Mouse (Mus musculus): Measurements from ENCODE around the gene Tomm40. TPM values are rescaled to one million over a fixed set of nuclear protein-coding genes. Genes with fewer than 3 reads are reported as not detected.
A peak's percentile ranks its signal among the peaks of the same experiment; 100 is the strongest.

Gene Tomm40
- total RNA-seq, 2 experiments from 2014 or later, result 97.7 to 102 TPM

DNA sequence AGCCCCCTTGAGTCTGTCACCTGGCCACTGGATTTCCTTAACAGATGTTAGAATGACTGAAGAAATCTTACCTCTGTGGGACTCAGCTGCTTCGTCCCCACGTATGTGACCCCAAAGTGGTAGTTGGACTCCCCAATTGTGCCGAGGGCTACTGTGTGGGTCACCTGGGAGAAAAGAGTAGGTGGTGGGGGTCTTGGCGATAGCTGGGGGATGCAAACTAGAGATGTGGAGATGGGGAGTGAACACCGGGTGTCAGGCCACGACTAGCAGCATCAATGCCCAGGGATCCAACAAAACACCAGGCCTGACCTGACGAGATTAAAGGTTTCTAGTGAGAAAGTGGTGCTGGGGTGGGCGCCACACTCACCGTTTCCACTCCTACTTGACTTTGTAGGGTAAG is 1.6 kb downstream of the Tomm40 start:
- intact Hi-C loops (cut with DNase I), result loop anchor here (2.0 kb wide), 1 partner anchor 45 kb away; no protein-coding TSS in a partner anchor
- no peak for DNase-seq

DNA sequence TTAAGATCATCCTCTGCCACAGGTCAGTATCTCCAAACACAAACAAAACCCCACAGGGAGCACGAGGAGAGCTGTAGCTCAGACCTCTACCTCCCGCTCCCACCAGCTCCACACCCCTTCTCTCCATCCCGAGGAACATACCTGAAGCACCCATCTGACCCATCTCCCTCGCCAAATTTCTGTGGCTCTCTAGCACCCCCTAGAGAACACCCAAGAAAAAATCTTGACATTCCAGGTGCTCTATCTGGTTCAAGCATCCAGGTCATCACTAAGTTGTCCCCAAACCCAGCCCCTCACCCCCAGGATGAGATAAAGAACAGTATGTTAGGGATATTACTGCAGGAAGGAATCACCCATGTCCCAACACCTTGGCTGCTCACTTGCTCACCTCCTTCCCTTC is 2.0 kb downstream of the Tomm40 start:
- DNase-seq, result no peak
- intact Hi-C loops (cut with DNase I), result loop anchor here (2.0 kb wide), 1 partner anchor 44 kb away; no protein-coding TSS in a partner anchor

DNA sequence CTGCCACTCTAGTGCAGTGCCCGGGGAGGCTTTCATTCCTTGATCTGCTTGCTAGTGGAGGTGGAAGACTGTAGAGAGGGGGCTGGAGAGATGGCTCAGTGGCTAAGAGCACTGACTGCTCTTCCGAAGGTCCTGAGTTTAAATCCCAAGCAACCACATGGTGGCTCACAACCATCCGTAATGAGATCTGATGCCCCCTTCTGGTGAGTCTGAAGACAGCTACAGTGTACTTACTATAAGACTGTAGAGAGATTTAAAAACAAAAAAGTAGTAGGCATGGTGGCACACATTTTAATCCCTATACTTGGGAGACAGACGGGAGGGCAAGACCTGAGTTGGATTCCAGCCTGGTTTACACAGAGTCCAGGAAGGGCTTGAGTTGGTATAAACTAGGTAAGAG is 2.8 kb downstream of the Tomm40 start:
- DNase-seq, result no peak
- intact Hi-C loops (cut with DNase I), result loop anchor here (2.0 kb wide), 1 partner anchor 44 kb away; no protein-coding TSS in a partner anchor

DNA sequence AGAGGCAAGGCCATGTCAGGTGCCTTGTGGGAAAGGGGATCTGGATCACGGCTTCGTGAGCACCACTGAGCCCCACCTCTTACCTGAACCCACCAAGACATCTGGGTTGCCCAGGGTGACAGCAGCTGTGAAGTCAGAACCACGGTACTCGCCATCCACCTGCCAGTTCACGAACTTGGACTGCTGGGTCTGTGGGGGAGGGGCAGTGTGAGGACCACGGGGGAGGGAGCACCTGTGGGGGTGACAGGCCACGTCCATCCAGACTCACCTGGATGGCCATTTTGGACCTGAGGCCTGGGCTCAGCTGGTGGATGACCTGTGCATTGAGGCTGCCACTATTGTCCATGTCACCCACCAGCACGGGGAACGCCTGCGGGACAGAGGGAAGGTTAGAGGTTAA is 4.6 kb downstream of the Tomm40 start:
- intact Hi-C loops (cut with DNase I), result no loop called here
- no peak for DNase-seq

DNA sequence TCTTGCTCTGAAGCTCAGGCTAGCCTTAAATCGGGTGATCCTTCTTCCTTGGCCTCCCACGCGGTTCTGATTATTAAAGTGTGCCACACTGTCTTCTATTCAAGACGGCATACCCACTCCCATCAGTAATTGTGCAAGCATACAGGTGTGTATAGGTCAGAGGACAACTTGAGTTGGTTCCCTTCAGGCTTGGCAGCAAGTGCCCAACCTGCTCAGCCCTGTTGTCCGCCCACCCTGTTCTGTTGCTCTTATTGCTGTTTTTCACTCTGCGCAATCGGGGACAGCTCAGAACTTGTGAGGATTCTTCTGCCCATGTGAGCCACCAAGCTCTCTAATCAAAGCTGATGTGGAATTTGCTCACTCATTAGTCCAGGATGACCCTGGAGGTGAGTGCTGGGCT is 10.0 kb downstream of the Tomm40 start:
- DNase-seq, result no peak

DNA sequence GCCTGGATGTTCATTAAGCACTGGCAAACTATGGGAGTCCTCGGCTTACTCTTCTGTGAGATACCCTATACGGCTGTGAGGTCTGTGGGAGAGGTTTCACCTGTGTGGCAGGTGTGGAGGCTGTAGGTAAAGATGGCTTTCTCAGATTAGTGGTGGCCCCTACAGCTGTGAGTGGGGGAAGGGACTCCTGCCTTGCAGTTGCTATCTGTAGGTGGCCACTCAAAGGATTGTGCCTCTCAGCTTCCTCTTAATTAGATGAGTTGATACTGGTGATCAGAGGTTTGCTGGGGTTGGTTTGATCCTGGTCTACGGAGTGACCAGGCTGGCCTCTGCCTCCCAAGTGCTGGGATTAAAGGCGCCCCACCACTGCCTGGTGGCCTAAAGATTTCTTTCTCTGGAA is 10.8 kb downstream of the Tomm40 start:
- no peak for DNase-seq
- intact Hi-C loops (cut with DNase I), result loop anchor here (5.0 to 10.0 kb wide), 2 partner anchors 38 to 300 kb away; partner anchors contain the start of genes Ckm and Klc3

More for the DNA sequence above, 10.0 kb downstream of the Tomm40 start:
- intact Hi-C loops (cut with DNase I), result loop anchor here (10.0 kb wide), 1 partner anchor 300 kb away; the partner anchor contains the start of genes Ckm and Klc3

DNA sequence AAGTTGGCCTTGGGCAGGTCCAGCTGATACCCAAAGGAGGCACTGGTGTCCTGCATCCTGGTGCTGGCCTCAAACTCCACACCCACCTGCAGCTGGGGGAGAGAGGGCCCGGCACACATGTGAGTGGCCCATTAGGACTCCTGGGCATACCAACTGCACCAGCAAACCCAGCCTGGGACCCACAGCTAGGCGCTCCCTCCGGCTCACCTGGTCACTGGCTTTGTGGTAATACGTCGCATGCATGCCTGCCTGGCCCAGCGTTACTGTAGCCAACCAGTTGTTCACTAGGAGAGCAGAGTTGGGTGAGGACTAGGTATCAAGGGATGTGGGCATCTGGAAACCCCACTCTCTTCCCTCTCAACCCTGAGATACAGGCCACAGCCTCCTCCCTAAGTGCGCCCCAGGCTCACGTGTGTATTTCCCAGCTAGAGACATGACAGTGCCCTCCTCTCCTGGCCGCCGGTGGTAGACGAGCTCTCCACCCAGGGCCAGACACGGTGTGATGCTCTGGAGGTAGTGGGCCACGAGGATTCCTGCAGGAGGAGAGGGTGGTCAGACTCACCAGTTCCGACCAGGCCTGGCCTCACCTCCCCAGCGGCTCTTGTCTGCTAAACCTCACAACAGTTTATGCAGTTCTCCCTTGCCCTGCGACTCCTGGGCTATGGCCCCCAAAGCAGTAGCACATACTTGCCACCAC is 12.2 kb downstream of the Tomm40 start:
- DNase-seq, result no peak
- intact Hi-C loops (cut with DNase I), result loop anchor here (5.0 to 10.0 kb wide), 2 partner anchors 39 to 298 kb away; partner anchors contain the start of genes Ckm and Klc3

DNA sequence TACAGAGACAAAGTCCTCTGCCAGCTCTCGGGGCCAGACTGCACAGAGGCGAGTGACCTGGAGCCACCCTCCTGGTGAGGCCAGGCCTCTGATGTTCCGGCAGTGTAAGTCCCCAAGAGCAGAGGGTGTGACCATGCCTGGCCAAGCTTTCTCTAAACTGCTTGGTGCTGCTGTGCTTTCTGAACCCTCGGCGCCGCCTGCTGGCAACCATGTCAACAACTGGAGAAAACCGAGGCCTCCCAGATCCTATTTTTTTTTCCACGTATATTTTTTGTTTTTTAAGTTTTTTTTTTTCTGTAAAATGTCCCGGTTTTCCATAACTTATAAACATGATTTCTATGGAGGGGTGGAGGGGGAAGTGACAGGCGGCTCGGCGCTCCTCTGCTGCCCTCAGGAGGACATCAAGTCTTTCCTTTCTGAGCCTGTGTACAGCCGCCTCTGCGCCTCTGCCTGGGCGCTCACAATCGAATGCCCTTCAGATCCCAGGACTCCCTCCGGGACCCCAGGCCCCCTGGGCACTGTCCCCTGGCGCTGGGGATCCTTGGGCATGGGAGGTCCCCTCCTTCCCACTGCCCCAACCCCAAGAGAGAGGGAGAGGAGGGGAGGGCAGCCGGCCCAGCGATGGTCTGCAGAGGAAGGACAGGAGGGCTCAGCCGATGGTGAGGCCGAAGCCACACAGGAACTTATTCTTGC is 14.0 kb downstream of the Tomm40 start:
- DNase-seq, result peak; percentile 78 to 83
- intact Hi-C loops (cut with DNase I), result loop anchor here (1.0 to 10.0 kb wide), 3 partner anchors 32 to 296 kb away; partner anchors contain the start of genes Ckm and Klc3

DNA sequence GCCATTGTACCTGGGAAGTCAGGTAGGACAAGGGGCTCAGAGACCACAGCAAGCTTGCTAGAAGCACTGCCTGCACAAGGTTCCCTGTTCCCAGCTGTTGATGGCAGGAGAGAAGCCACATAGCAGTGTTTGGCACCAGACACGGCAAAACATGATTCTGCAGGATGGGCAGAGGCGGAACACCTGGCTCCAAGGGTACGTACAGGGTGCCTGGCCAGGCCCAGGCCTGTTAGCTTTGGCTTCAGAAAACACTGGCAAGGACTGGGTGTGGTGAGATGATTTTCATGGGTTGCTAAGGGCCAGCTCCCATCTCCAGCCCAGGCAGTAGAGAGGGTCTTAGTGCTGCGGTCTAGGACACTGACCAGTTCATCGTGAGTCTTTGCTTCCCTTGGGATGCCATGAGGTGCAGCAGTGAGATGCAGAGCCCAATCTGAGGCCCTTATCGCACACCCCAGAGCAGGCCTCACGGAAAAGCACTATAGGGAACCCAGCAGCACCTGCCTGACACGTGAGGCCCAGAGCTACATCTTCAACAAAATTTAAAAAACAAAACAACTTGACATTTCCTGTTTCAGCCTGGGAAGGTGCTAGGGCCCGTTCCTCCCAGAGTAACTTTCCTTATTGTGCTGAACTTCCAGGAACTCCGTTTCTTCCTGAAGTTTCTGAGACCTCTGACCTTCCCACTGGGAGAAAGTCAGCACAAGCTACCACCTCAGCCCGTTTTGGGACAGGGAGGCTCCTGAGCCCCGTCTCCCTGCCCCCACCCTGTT is 14.8 kb downstream of the Tomm40 start:
- DNase-seq, result no peak
- intact Hi-C loops (cut with DNase I), result loop anchor here (1.0 to 10.0 kb wide), 3 partner anchors 31 to 296 kb away; partner anchors contain the start of genes Ckm and Klc3

DNA sequence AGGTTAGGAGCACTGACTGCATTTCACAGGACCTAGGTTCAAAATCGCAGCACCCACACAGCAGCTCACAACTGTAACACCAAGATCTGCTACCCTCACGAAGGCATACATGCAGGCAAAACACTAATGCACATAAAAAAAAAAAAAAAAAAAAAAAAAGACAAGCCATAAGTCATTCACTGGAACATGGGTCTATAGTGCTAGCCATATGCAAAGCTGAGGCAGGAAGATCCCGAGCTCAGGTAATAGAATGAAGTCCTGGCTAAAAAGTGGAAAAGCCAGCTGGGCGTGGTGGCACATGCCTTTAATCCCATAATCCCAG is 15.4 kb downstream of the Tomm40 start:
- no peak for DNase-seq
- intact Hi-C loops (cut with DNase I), result loop anchor here (2.0 to 10.0 kb wide), 3 partner anchors 43 to 295 kb away; partner anchors contain the start of genes Ckm and Klc3

DNA sequence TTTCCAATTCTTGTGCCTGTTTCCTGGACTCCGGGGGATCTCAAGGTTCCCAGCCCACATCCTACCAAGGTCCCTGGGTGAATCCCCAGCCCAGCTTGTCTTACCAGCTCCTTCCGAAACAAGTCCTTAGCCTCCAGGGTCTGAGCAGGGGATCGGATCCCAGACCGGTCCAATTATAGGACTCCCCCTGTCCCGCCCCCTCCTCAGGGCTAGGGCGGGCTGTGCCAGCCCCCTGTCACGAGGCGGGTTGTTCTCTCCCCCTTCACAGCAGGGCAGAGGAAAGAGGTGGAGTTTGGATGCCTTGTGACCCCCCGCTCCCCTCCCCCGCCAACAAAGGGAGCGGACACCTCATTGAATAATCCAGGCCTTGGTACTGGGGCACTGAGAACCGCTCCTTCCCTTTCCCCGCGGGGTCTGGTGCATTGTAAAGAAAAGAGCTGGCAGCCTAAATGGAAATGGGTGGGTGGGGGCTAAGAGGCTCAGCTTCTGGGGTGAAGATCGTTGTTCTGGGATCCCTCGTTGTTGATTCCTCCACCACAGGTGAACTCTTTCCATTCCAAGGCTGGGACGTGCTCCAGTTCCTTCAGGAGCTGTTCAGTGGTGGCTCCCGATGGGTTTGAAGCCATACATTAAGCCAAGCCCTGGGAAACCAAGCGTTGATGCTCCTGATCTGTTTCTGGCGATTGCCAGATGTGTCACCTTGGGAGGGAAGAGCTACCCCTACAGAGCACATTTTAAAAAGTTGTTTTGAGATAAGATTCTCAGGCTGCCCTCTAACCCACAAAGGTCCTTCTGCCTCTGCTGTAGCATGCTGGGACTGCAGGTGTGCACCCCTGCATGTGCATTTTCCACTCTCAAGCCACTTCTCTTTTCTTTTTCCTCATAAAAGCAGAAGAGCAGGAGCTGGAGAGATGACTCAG is 16.1 kb downstream of the Tomm40 start, which contains the start of gene Apoe:
Apoe (minus strand) TSS at position 282 of the 920 bp plus-strand sequence.
- DNase-seq, result peak; percentile 63 to 70

DNA sequence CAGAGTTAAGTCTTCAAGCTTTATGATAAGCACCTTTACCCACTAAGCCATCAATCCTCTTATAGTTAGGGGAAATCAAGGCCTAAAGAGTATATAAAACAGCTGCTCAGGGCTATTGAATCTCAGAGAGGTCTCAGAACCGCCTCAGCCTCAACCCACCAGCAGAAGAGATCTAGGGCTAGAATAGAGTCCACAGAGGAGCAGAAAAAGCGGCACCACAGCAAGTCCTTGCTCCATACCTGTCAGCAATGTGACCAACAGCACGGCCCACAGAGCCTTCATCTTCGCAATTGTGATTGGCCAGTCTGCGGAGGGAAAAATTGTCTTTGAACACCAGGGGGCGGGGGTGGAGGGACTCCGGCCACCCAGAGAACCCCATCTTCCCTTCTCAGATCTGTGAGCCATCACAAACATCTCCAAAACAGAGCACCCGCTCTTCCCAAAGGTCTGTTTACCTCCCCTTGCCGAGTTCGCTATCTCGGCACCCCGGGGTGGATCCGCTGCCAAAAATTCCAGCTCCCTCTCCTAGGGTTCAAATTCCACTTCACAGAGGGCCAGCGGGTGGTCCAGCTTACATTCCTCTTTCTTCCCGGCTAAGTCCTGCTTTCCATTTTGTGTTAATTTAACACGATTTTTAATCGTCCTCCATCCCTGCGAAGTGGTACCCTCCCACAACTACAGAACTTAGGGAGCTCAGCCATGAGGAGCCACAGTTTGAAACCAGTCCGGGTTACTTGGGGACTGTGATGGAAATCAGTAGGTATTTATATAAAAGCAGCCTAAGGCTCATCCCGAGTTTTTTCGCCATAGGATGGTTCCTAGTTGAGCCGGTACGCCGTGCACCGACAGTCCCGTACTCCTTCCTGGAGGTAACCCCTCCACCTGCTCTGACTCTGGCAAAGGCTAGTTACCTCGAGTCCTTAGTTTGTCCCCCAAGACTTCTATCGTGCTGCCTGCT is 17.0 kb downstream of the Tomm40 start:
- intact Hi-C loops (cut with DNase I), result loop anchor here (2.0 kb wide), 1 partner anchor 73 kb away; no protein-coding TSS in a partner anchor

More for the DNA sequence above, 16.1 kb downstream of the Tomm40 start, which contains the start of gene Apoe:
- intact Hi-C loops (cut with DNase I), result loop anchor here (2.0 kb wide), 1 partner anchor 74 kb away; no protein-coding TSS in a partner anchor

DNA sequence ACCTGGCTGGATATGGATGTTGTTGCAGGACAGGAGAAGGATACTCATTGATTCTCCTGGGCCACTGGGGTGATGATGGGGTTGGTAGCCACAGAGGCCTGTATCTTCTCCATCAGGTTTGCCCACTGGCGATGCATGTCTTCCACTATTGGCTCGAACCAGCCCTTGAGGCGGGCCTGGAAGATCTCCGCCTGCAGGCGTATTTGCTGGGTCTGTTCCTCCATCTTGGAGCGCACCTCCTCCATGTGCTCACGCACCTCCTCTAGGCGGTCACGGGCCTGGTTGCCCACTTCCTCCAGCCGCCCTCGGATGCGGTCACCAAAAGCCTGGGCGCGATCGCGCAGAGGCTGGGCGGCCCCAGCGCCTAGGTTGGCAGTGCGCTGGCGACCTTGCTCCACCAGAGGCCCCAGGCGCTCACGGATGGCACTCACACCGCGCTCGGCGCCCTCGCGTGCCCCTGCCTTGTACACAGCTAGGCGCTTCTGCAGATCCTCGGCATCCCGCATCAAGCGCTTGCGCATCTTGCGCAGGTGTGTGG is 18.8 kb downstream of the Tomm40 start:
- no peak for DNase-seq
- intact Hi-C loops (cut with DNase I), result no loop called here

More for the DNA sequence above, 17.0 kb downstream of the Tomm40 start:
- DNase-seq, result peak in 1 of 2 experiments; percentile 43

DNA sequence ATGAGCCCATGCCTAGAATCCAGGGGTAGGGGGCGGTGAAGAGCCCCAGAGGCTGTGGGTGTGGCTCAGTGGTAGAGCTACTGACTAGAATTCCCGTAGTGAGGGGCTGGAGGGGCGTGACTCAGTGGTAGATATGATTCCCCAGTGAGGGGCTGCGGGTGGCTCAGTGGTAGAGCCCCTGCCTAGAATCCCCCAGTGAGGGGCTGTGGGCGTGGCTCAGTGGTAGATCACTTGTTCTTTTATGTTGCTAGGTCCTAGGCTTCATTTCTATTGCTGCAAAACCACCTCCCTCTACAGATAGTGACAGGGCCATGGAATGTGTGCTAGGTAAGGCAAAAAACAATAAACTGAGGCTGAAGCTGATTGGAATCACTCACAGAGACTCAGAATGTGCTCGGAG is 19.4 kb downstream of the Tomm40 start:
- DNase-seq, result no peak
- intact Hi-C loops (cut with DNase I), result no loop called here

DNA sequence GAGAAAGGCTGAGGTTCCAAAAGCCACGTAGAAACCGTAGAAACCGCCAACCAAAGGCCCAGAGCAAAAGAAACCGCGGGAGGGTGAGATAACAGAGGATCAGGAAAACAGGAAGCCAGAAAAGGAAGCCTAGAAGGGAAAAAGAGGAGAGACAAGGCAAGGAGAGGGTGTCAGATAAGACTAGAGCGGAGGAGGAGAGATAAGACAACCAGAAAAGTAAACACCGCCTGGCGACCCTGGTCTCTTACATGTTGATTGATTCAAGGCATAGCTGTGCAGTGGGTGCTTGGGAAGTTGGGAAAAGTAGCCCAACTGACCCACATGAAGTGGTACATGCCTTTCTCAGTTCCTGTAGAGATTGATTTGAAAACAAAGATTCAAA is 20.0 kb downstream of the Tomm40 start:
- intact Hi-C loops (cut with DNase I), result no loop called here

DNA sequence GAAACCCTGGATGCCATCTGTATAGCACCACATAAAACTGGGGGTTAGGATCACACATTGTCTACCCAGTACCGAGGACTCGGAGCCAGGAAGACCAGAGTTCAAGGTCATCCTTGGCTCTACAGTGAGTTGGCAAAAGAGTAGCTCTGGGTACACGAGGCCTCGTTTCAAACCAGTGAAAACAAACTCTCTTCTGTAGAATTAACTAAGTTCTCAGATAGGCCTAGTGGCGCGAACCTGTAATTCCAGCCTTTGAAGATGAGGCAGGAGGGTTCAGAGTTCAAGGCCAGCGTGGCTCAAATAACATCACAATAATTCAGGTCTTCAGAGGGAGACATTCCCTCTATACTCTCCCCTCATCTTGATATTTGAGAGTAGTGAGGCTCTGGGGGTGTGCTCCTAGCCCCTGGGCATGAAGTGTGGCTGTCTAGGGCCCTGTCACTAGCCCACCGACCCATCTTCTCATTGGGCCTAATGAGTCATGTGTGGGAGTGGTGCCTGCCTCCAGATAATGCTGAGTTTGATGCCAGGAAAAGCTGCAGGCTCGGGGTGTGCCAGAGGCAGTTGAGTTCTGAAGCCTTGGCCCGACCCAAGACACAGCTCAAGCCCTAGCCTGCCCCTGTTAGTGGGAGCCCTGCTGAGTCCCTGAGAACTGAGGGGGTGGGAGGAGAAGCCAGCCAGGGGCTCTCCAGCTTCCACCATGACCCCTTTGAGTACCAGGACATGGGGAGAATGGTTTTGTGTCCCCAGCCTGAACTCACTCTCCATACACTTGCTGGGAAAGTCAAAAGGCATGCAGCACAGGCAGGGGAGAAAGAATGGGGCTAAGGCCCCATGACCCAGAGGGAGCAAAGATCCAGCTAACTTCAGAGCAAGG is 20.7 kb downstream of the Tomm40 start:
- no peak for DNase-seq
- intact Hi-C loops (cut with DNase I), result no loop called here

More for the DNA sequence above, 20.0 kb downstream of the Tomm40 start:
- no peak for DNase-seq

DNA sequence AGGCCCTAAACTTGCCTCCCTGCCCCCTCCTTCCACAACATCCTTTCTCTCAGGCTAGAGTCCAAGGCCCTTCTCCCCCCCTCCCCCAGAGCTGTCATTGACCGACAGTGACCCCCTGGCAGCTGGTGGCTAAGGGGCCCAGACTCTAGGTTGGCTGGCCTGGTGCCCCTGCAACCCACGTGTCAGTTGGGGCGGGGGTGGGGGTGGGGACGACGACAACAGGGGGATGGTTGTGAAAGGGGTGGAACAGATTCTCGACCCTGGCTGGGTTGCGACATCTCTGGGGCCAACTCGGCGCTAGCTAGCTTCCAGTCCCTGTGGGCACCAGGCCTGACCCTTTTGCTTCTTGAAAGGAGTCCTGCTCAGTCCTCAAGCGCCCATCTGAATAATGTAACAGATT is 21.8 kb downstream of the Tomm40 start:
- intact Hi-C loops (cut with DNase I), result no loop called here
- DNase-seq, result peak; percentile 61 to 63
